Mouse (Mus musculus) erythroblast, adult 5-6 weeks (primary cell): ENCODE data around the gene Ski. TPM values are rescaled to one million over a fixed set of nuclear protein-coding genes. Genes with fewer than 3 reads are reported as not detected.

Experiments used
- ATAC-seq: replicated peaks from 2 replicates; pipeline ENCODE4 v1.8.0; 2016; ENCODE audit warnings: moderate number of reproducible peaks, mild to moderate bottlenecking, moderate TSS enrichment, inconsistent platforms; ENCODE audit not compliant: poor library complexity, low FRiP score, severe bottlenecking
- total RNA-seq, 2 experiments: library from RNA; stranded (forward) in 1 of 2; stranded (reverse) in 1 of 2; fragments of 150-400 nt in 1 of 2; fragments of 200-764, 138-1000 nt in 1 of 2; gene quantifications; 2 replicates each; pipeline versions ENCODE4 v1.2.3 to v1.2.4; 2015 to 2017; ENCODE audit warnings: low replicate concordance in 2 of 2

The Ski gene
- total RNA-seq, 2 experiments from 2014 or later = 3.4 to 10.8 TPM

- no peak for ATAC-seq
These were observed 6.4 kb downstream of the Ski start for GRCm38 (mm10) chr4:155215773-155216630.

DNA sequence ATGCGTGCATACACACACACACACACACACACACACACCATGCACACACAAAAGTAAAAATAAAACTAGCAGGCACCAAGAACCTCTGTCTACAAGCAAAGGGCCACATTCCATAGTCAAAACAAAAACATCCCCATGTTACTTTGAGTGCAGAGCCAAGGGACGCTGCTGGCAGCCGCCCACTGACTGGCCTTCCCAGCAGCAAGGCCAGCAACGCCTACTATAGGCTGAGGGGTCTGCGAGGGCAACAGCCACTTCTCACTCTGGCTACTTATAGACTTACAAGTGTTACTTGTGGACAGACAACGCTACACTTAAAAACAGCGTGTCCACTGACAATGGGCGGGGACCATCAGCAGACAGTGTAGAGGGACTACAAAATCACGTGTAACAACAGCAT lies 7.2 kb downstream of the Ski start:
- ATAC-seq = no peak

DNA sequence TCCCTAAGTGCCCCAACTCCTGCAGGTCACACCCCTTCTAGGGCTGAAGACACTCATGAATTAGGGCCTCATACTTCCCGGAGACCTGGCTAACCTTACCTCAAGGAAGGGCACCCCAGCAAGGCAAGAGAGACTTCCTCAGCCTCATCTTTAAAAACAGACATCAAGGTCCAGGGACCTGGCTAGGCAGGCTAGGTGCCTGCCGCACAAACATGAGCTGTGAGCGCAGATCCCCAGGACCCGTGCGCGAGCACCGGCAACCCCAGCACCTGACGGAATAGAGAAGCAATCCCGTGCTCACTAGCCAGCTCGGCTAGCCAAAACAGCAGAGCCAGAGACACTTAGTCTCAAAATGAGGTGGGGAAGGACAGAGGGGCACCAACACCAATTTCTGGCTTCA lies 7.6 kb downstream of the Ski start:
- no peak for ATAC-seq

GRCm38 (mm10) chr4:155214188-155214587 lies 8.2 kb downstream of the Ski start:
- no peak for ATAC-seq

- no peak for ATAC-seq
These were observed 8.7 kb downstream of the Ski start for GRCm38 (mm10) chr4:155213752-155214054.

- ATAC-seq = no peak
These were observed 9.2 kb downstream of the Ski start for GRCm38 (mm10) chr4:155213052-155213751.

DNA sequence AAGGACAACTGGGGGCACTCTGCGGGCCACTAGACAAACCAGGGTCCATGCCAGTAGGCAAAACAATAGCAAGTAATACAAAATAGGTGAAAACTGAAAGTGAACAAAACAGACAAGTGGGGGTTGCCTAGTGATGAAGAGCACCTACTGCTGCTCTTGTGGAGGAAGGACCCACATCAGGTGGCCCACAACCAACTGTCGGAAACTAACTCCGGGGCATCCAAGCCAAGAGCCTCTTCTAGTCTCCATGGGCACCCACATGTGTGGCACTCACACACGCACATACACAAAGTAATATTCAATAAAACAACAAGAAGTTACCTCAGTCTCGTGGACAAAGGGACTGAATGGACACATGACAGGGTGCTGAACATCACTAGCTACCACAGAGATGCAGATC lies 12.9 kb downstream of the Ski start:
- no peak for ATAC-seq

DNA sequence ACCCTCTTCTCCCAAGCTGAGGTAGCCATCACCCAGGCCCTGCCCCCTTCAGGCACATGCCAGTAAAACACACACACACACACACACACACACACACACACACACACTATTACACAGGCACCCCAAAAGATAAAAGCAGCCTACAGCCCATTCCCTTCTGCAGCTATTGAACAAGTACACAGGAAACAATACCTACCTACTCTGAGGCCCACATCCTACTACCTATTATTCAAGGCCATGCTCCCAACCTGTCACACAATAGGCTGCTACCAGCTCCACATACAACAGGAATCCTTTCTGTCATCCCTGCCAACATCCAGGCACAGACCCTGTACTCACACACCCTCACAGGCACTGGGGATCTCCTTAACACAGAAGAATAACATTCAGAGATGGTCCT lies 13.3 kb downstream of the Ski start:
- ATAC-seq = no peak

DNA sequence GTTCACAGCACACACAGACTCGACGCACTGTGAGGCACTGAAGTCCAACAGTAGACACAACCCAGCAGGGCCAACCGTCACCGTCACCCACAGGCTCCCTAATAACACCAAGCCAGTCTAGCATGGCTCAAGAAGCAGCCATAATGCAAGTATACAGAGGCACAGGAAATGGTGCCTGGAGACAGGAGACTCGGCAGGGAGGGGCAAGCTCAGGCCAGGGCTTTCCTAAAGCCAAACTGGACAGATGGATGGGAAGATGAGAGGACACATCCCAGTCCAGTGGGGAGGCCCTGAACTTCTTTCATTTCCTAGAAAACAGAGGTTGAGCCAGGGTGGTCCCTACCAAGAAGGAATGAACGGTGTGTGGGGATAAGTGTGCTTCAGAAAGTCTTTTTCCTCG lies 13.8 kb downstream of the Ski start:
- no peak for ATAC-seq

DNA sequence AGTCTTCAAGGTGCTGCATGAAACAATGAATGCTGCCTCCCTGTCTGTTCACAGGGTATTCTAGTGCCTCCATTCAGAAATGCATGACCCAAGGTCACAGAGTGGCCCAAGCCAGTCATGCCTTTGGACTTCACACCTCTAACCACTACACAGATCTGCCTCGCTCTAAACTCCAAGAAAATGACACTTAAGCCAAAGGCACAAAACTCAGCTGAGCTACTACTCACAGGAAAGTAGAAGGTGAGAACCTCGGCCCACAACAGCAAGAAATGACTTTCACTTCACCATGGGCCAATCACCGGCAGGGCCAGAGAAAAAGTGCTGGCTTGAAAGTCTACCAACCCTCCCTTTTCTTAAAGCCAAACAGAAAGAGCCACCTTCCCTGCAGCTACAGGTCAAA lies 14.6 kb downstream of the Ski start:
- ATAC-seq = no peak

- ATAC-seq = no peak
These were observed 15.9 kb downstream of the Ski start for GRCm38 (mm10) chr4:155206498-155206897.

- no peak for ATAC-seq
These were observed 16.5 kb downstream of the Ski start for GRCm38 (mm10) chr4:155205919-155206318.

DNA sequence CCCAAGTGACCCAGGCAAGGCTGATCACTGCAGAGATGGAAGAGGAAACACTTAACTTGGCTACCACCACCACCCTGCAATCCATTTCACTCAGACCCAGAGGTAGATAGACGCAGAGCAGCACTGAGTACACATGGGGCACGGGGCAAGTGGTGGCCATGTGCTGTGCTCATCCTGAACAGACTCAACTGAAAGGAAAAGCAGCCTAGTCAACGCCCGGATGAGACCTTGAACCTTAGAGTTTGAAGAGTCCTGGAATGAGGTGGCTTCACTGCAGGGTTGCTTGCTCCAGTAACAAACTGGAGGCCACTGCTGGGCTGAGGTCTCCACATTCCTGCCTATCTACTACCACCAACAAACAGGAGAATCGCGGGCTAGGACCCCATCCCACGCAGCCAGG lies 20.6 kb downstream of the Ski start:
- ATAC-seq = no peak

- ATAC-seq = no peak
These were observed 21.5 kb downstream of the Ski start for GRCm38 (mm10) chr4:155200861-155201390.

DNA sequence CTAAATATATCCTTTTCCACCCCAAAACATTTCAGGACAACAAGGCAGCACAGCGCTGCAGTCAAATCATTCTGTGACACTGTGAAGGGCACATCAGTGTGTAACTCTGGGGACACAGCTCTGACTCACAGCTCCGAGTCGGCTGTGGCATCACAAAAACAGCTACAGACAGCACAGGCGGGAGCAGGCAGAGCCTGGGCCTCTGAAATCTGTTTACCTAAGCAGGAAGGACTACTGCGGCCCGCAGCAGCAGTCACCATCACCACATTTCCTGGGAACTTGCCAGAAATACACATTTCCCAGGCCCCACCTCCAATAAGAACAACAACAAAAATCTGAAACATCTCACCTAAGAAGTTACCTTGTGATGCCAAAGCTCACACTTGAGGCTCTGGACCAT lies 24.7 kb downstream of the Ski start:
- ATAC-seq = no peak

GRCm38 (mm10) chr4:155195204-155195603 lies 27.2 kb downstream of the Ski start:
- no peak for ATAC-seq

DNA sequence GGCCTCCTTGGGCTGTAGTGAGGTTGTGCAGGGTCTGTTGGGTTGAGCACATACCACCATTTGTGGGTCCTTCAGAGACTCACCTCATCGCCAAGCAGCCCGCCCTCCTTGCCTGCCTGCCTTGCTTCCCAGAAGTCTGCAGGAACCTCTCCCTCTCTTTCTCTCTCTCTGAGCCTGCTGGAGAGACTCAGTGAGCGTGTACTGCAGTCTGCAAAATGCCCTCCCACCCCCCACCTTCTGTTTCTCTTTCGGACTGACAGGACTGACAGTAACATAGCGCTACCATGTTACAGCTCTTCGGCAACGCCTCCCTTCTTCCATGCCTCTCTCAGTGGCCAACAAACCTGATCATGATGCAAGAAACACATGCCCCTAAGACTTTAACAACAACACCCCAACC lies 32.1 kb downstream of the Ski start:
- ATAC-seq = no peak

- ATAC-seq = no peak
These were observed 32.7 kb downstream of the Ski start for GRCm38 (mm10) chr4:155189711-155190139.

DNA sequence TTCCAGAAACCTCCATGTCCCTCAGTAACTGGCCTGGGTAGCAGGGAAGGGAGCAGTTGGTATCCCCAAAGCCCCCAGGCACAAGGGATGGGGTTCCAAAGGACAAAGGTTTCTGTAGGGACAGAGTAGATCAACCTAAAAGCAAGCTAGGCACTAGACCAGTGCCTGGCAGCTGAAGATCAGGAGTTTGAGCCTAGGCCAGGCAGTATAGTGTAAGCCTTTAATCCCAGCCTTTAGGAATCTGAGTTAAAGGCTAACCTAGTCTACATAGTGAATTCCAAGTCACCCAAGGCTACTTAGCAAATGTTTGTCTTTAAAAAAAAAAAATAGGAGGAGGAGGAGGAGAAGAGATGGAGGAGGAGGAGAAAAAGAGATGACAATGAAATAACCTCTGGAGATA lies 33.6 kb downstream of the Ski start:
- ATAC-seq = no peak

GRCm38 (mm10) chr4:155188341-155188740 lies 34.1 kb downstream of the Ski start:
- ATAC-seq = no peak

DNA sequence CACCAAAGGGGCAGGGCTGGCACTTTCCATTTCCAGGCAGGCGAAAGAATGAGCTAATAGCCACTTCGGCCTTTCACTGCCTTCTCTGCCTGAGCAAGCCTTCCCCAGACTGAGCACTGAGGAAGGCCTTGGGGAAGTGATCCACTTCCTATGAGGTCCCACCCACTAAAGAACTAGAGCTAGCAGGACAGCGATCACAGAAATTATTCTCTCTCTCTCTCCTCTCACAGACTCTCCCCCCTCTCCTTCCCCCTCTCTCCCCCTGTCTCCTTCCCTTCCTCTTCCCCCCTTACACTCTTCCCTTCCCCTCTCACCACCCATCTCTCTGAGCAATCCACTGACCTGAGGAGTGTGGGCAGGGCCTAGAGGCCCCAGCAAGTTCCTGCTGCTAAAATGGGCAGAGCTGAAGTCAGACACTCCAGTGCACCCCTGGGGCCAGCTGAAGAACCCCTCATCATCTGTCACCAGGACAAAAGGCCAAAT lies 35.2 kb downstream of the Ski start:
- ATAC-seq = no peak
